Mouse (Mus musculus) hindbrain, embryonic 13.5 days (tissue): Measurements from ENCODE around the gene Zpr1. TPM values are rescaled to one million over a fixed set of nuclear protein-coding genes. Genes with fewer than 3 reads are reported as not detected.

Experiments used
- polyA plus RNA-seq: library from polyadenylated mRNA; unstranded; fragments of >200 nt; fragmentation: Nextera tagmentation; extraction: Ambion mirVana; gene quantifications from 2 replicates; pipeline ENCODE4 v1.2.1, GENCODE M21; 2015

Gene Zpr1
- polyA plus RNA-seq, 1 experiment from 2014 or later: 60.2 TPM

Other genes with a start within 250 kb of the Zpr1 start
- 3.3 and 3.7 TPM in 2 replicates for gene Apoa1, start 44.5 kb upstream of the Zpr1 start, polyA plus RNA-seq
- not detected in 2 replicates for gene Apoc3, start 37.4 kb upstream of the Zpr1 start, polyA plus RNA-seq
- gene Apoa4, start 32.4 kb upstream of the Zpr1 start, polyA plus RNA-seq: not detected in 2 replicates
- not detected in 2 replicates for gene Apoa5, start 4.4 kb upstream of the Zpr1 start, polyA plus RNA-seq
- 17.5 and 18.3 TPM in 2 replicates for gene Bud13, start 9.9 kb downstream of the Zpr1 start, polyA plus RNA-seq
- gene 4931429L15Rik, start 46.9 kb downstream of the Zpr1 start, polyA plus RNA-seq: not detected in 2 replicates